Mouse (Mus musculus): ENCODE results near the gene Zxdc.

Zxdc gene

DNA sequence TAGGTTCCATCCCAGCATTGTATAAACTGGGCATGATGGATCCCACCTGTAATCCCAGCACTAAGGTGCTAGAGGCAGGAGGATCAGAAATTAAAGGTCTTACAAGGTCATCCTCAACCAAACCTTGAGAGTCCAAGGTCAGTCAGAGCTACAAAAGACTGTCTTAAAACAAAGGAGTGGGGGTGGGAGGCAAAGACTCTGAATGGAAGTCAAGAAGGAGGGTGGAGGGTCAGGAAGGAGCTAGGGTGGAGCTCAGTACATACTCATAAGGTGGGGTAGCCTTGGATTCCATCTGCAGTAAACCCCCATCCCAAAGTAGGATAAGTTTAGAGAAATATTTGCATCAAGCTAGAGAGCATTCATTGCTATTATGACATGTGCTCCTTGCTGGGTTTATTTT is 83.3 kb downstream of the Zxdc start:
- no peak for DNase-seq (ENCODE audit: low spot score in 2 of 2)
